Mouse (Mus musculus) left cerebral cortex, adult 8-10 months (tissue): ENCODE measurements at regions not wholly inside any gene's neighbourhood (a gene's known extent, or its start where the extent isn't known, plus 50 kb on each side); places are given as distances from the start of the nearest gene placed in this dataset.
A peak's percentile ranks its signal among the peaks of the same experiment; 100 is the strongest.

Experiments used
- DNase-seq, 2 experiments: peaks; one replicate each; pipeline ENCODE4 v3.0.0; 2022; ENCODE audit warnings: low spot score in 2 of 2

- peak in 1 of 2 experiments; percentile 14 for DNase-seq
Measured at GRCm38 (mm10) chr16:5471321-5471720, 215.5 kb upstream of the Eef2kmt start.

- DNase-seq, result peak in 1 of 2 experiments; percentile 32
Measured at GRCm38 (mm10) chr16:5467587-5467986, 211.8 kb upstream of the Eef2kmt start.

GRCm38 (mm10) chr16:5466760-5467159 is 211.0 kb upstream of the Eef2kmt start:
- DNase-seq, result no peak

DNA sequence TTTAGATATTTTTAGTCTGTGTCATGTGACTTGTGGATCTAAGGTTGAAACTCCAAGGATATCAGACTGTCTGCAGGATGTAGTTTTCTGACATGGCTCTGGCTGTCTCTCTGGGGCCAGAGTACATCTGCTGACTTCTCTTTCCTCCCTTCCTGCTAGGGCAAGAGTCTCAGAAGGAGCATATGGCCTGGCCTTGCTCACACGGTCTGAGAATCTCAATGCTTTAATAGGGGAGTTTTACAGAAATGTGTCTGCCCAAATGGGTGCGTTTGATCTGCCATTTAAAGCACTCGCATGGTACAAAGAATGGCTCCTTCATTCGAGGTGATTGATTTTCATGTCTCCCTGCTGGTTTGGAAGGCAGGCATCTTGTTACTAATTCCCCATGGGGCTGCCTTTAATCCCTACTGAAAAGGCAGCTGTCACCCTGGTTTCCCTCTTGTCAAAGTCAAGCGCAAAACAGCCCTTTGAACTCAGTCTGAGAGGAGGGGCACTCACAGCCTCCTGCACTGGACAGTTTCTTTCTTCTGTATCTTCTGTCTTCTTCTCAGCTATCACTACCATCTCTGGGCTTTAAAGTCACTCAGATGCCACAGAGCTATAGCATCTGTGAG is 199.7 kb upstream of the Eef2kmt start:
- DNase-seq, result no peak

DNA sequence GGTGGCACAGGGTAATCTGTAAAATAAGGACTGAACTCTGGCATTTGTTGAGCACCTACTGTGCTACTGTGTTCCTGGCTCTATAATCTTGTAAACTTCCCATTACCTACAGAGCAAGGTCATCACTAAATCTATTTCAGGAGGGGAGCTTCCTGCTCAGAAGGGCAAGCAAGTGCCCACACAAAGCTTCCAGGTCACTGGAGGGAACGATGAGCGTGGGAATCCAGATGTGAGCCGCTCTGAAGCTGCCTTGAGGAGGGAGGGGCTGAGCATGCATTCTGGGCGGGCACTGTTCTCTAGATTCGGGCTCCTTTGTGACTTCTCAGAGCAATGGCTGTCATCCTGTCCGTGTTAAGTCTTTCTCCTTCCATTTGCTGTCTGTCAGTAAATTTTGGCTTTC is 198.5 kb upstream of the Eef2kmt start:
- no peak for DNase-seq

- DNase-seq, result no peak
Measured at GRCm38 (mm10) chr16:5452971-5453370, 197.2 kb upstream of the Eef2kmt start.

GRCm38 (mm10) chr16:5445776-5446175 is 190.0 kb upstream of the Eef2kmt start:
- no peak for DNase-seq

GRCm38 (mm10) chr16:5444785-5445184 is 189.0 kb upstream of the Eef2kmt start:
- DNase-seq, result no peak

DNA sequence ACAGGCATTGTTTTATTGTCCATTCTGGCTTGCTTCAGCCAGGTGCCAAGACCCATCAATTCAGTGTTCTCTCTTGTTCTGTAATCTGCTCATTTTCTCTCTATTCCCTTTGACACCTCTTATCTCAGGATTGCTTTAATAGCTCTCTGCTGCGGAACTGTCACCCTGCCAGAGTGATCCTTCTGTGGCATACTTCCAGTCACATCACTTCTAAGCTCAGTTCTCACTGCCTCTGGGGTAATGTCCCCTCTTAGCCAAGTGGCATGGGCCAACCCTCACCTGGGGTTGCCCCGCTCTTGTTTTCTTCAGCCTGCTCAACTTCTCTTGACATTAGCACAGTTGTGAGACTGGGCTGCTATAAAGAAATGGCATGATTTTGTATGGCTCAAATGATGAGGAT is 183.9 kb upstream of the Eef2kmt start:
- no peak for DNase-seq

GRCm38 (mm10) chr16:5438405-5438804 is 182.6 kb upstream of the Eef2kmt start:
- DNase-seq, result no peak

DNA sequence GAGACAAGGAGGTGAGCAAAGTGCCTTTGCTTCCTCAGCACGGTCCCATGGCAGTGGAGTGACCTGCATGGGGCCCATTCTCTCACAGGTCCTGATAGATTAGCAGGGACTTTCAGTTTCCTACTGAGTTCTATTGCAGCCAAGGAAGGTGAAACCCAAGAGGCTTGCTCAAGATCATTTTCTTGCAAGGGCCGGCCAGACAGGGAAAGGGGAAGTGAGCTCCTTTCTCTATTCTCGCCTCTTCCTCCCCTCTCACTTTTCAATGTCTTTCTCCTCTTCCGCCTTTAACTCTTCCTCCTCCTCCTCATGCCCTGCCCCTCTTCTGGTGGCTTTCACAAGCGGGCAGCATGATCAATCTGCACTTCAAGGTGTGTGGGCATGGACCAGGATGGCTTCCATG is 175.9 kb upstream of the Eef2kmt start:
- DNase-seq, result no peak

- DNase-seq, result peak in 1 of 2 experiments; percentile 65
Measured at GRCm38 (mm10) chr16:5431111-5431510, 175.3 kb upstream of the Eef2kmt start.

GRCm38 (mm10) chr16:5429466-5429865 is 173.7 kb upstream of the Eef2kmt start:
- DNase-seq, result no peak

DNA sequence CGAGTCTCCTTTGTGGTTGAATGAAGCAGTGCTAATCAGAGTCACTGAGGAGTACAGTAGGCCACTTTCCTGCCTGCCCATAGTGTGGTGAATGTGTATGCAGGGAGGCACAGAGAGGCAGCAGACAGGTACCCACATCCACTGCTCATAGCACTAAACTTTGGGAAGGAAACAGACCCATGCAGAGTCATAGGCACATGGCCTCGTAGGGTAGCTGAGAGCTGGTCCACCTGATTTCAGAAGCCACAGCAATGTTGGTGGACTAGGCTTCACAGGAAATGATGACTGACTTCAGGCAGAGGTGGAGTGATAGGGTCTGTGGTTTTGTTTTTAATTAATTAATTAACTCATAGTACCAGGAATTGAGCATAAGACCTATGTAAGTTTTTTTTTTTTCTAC is 170.1 kb upstream of the Eef2kmt start:
- no peak for DNase-seq

DNA sequence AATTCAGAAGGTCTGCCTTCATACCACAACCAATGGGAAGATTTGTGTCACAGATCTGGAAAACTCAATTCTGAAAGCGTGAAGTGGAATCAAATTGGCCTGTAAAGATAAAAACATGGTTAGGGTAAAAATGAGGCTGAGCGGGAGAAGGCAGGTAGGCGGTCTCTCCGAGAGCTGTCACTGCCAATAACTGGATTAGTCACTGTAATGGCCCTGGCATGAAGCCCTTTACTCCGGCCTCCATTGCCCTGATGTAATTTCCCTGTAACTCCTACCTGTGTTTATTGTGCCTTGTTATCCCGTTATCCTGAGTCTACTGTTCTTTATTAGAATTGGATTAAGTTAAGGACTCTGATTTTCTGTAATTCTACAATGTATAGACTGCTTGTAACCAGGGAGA is 166.3 kb upstream of the Eef2kmt start:
- DNase-seq, result no peak

- DNase-seq, result no peak
Measured at GRCm38 (mm10) chr16:5421591-5421990, 165.8 kb upstream of the Eef2kmt start.

DNA sequence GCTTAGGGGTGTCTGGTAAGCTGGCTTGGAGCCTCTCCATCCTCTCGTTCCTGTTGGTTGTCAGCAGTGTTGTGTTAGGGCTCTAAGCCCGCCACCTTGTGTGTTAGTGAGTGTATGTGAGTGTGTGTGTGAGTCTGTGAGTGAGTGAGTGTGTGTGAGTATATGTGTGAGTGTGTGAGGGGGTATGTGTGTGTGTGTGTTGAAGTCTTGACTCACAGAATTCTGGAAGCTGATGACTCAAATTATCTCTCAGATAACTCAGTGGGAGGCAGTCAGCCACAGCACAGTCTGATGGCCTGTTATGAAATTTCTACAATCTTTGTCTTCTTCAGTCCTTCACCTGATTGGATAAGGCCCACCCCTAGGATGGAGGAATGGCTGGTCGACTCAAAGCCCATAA is 163.7 kb upstream of the Eef2kmt start:
- DNase-seq, result peak in 1 of 2 experiments; percentile 36

GRCm38 (mm10) chr16:5418462-5419197 is 162.8 kb upstream of the Eef2kmt start:
- no peak for DNase-seq

- DNase-seq, result no peak
Measured at GRCm38 (mm10) chr16:5415310-5415709, 159.5 kb upstream of the Eef2kmt start.

DNA sequence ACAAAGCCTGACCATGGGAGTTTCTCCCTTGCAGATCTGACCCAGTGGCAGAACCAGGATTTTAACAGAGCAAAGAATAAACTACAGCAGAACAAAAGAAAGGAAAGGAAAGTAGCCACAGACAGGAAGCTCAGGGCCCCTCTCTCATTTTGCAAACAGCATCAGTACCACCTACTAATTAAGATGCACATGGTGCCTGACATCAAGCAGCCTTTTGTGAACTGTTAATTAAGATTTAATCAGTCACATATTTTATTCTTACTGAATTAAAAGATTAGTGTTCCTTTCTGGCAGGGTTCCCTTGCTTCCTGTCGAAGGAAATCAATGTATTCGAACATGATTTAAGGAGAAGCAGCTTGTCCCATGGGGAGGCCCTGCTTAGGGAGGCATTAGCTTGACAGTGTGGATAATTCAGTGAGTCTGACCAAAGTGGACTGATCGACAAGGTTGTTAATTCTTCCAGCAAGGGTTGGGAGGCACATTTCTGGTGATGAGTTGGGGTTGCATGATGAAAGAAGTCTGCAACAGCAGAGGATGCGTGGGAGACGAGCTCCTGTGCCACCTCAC is 156.1 kb upstream of the Eef2kmt start:
- DNase-seq, result no peak

DNA sequence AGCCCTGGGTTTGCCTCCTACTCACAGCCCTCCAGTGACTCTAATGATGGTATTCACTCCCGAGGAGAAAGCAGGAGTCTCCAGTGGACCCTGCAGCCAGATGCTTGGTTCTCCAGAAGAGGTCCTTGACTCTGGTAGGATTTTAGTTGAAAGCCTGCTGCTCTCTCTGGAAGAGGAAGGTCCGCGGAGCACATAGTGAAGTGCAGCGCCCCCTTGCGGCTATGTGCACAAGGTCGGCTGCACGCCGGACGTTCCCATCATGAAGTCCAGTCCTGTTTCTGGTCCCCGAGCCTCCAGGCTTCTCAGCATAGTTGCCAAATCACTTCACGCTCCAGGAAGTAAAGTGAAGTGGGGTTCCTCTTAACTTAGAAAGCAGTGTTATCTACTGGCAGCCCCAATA is 150.9 kb upstream of the Eef2kmt start:
- peak; percentile 18 to 58 for DNase-seq

DNA sequence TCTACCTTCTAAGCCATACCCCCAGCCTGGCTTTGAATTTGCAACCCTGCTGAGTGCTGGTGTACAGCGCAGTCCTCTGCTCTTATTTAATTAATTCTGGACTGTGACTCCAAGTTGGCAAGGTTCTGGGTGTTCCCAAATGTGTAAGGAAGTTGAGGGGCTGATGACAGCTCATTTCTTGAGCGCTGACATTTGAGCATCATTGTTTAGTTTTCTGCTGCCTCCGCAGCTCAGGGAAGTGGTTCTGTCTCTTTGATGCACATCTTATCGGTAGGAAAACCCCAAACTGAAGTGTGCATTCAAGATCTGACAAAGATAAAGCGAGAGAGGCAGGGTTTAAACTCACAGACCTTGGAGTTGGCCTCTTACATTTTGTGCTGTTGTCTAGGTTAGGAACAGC is 137.6 kb upstream of the Eef2kmt start:
- no peak for DNase-seq

- peak in 1 of 2 experiments; percentile 50 for DNase-seq
Measured at GRCm38 (mm10) chr16:5382930-5383329, 127.1 kb upstream of the Eef2kmt start.
